In the genomic region with DNA sequence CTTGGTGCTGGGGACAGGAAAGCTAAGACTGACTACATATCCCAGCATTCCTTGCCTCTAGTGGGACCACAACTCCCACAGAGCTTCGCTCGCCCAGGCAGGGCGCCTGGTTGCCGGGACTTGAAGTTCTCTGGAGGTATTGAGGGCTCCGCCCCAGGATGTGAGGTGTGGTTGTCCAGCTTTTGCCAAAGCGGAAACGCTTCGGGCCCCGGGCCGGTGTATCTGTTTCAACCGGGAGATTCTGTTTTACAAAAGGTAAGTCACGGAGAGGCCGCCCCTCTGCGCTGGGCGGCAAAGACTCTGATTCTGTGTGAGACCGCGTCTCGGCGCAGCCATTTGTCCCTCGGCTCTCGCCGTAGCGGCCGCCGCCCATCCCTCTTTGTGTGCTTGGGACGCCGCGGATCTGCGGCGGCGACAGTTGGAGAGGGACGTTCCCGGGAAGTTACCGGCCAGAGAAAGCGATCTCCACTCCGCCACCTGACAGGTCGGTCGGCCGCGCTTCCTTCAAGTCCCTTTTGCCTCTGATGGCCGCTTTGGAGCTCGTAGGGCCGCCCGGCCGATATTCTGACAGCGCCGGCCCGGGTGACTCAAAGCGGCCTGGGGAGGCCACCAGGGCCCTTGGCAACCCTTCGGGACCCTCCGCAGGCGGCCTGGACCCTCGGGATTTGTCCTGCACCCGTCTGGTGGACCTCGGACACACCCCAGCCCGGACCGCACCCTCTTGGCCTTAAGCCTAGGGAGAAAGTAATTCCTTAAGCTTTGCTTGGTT, we compare ENCODE assay signal across 8 mouse cellular contexts. TPM values are rescaled to one million over a fixed set of nuclear protein-coding genes. Genes with fewer than 3 reads are reported as not detected.
DNase-seq lines count a peak whose midpoint lies in the region; ATAC-seq and TF ChIP-seq lines count a peak whose summit lies in the region.

TSS of gene Dync1i2 (plus strand) at position 116 of the 769 bp plus-strand sequence.

- ATAC-seq in G1E (ENCODE audit: extremely low read depth, insufficient number of reproducible peaks, low FRiP score, poor library complexity, severe bottlenecking) = peak; percentile 100
- ATAC-seq in forebrain, embryonic 16.5 days = peak; percentile 100
- peak; percentile 100 for ATAC-seq in lung, embryonic 14.5 days (ENCODE audit: insufficient read depth)

- peak within 1 kb of the TSS; percentile 70 for H3K4me2 ChIP-seq in forebrain, embryonic 16.5 days (ENCODE audit: low read length)
- H3K4me2 ChIP-seq in lung, embryonic 14.5 days = peak within 1 kb of the TSS; percentile 57

- peaks cover 18% of the 10 kb centered on the region for H3K36me3 ChIP-seq in G1E (replicated peaks)
- peaks cover 3% of the 10 kb centered on the region; the same call in 1 of the 2 replicates for H3K36me3 ChIP-seq in forebrain, embryonic 16.5 days (ENCODE audit: control insufficient read depth, insufficient read depth)
- peaks cover 11% of the 10 kb centered on the region for H3K36me3 ChIP-seq in lung, embryonic 14.5 days (ENCODE audit: insufficient read depth)
- peaks cover 6% of the 10 kb centered on the region; the same call in 1 of the 2 replicates for H3K36me3 ChIP-seq in thymus, adult 2 months (ENCODE audit: control insufficient read depth, insufficient read depth, low read length)

- no peaks in the 10 kb centered on the region; the same call in 1 of the 2 replicates for H3K27me3 ChIP-seq in G1E (ENCODE audit: insufficient read depth, low read length)
- H3K27me3 ChIP-seq in forebrain, embryonic 16.5 days (replicated peaks; ENCODE audit: control insufficient read depth, insufficient read depth, low read length) = no peaks in the 10 kb centered on the region
- H3K27me3 ChIP-seq in lung, embryonic 14.5 days (ENCODE audit: insufficient read depth, low read length) = no peaks in the 10 kb centered on the region
- H3K27me3 ChIP-seq in thymus, adult 2 months (ENCODE audit: control insufficient read depth, insufficient read depth, low read length) = no peaks in the 10 kb centered on the region

- peaks cover 11% of the 10 kb centered on the region for H3K4me1 ChIP-seq in G1E (ENCODE audit: insufficient read depth, low read depth, low read length)
- peaks cover 12% of the 10 kb centered on the region for H3K4me1 ChIP-seq in forebrain, embryonic 16.5 days (replicated peaks; ENCODE audit: control insufficient read depth, insufficient read depth, low read length)
- no peaks in the 10 kb centered on the region for H3K4me1 ChIP-seq in lung, embryonic 14.5 days (ENCODE audit: insufficient read depth)
- no peaks in the 10 kb centered on the region for H3K4me1 ChIP-seq in olfactory bulb, adult 2 months (ENCODE audit: control insufficient read depth, insufficient read depth, low read length)
- no peaks in the 10 kb centered on the region for H3K4me1 ChIP-seq in thymus, adult 2 months (replicated peaks; ENCODE audit: control insufficient read depth, insufficient read depth, low read length)

- under 1% methylated on average over 57 of the region's 57 CpGs for WGBS in forebrain, embryonic 16.5 days
- under 1% methylated on average over 57 of the region's 57 CpGs for WGBS in lung, embryonic 14.5 days
- WGBS in olfactory bulb, adult 2 months = under 1% methylated on average over 57 of the region's 57 CpGs
- under 1% methylated on average over 57 of the region's 57 CpGs for WGBS in thymus, adult 2 months

- peak; percentile 94 for DNase-seq in G1E (ENCODE audit: low spot score)
- DNase-seq in cerebellum, adult 18-20 months = peak; percentile 91 to 96
- DNase-seq in heart, postnatal 36 days = peak; percentile 85 to 93
- DNase-seq in layer of hippocampus, adult 2 months (ENCODE audit: low spot score in 2 of 2) = peak; percentile 86 to 96
- DNase-seq in lung, embryonic 14.5 days = peak; percentile 97
- peak; percentile 88 for DNase-seq in thymus, adult 2 months

- intact Hi-C loops in heart, postnatal 36 days (cut with DNase I) = loop anchor here (10.0 kb wide), 1 partner anchor 157 kb away; the partner anchor contains the start of genes Dcaf17 and Mettl8

- H3K4me3 ChIP-seq in G1E (ENCODE audit: low read depth, low read length) = peak within 1 kb of the TSS; percentile 89
- peak within 1 kb of the TSS; percentile 100 for H3K4me3 ChIP-seq in forebrain, embryonic 16.5 days (replicated peaks; ENCODE audit: low read length)
- H3K4me3 ChIP-seq in layer of hippocampus, adult 2 months = peak within 1 kb of the TSS; percentile 99
- H3K4me3 ChIP-seq in lung, embryonic 14.5 days (ENCODE audit: low read depth, low read length) = peak within 1 kb of the TSS; percentile 94
- peak within 1 kb of the TSS; percentile 77 for H3K4me3 ChIP-seq in olfactory bulb, adult 2 months (ENCODE audit: insufficient read depth, low read depth, low read length)
- H3K4me3 ChIP-seq in thymus, adult 2 months (ENCODE audit: control insufficient read depth, insufficient read depth, low read length) = peak within 1 kb of the TSS; percentile 94

- peak within 1 kb of the TSS; percentile 93 for H3K27ac ChIP-seq in forebrain, embryonic 16.5 days (ENCODE audit: low read length)
- peak within 1 kb of the TSS; percentile 94 for H3K27ac ChIP-seq in layer of hippocampus, adult 2 months
- H3K27ac ChIP-seq in lung, embryonic 14.5 days (ENCODE audit: low read depth) = peak within 1 kb of the TSS; percentile 88
- peak within 1 kb of the TSS; percentile 35; the same call in 1 of the 2 replicates for H3K27ac ChIP-seq in olfactory bulb, adult 2 months (ENCODE audit: insufficient read depth, low read depth, low read length)
- H3K27ac ChIP-seq in thymus, adult 2 months (ENCODE audit: control insufficient read depth, insufficient read depth, low read length) = no peak within 1 kb of the TSS

- no peaks in the 10 kb centered on the region for H3K9me3 ChIP-seq in G1E (replicated peaks)
- H3K9me3 ChIP-seq in forebrain, embryonic 16.5 days (ENCODE audit: control insufficient read depth, low read length) = no peaks in the 10 kb centered on the region
- H3K9me3 ChIP-seq in lung, embryonic 14.5 days (ENCODE audit: low read depth, low read length) = no peaks in the 10 kb centered on the region

- H3K9ac ChIP-seq in forebrain, embryonic 16.5 days (replicated peaks; ENCODE audit: low read depth, low read length) = peak within 1 kb of the TSS; percentile 100
- H3K9ac ChIP-seq in lung, embryonic 14.5 days = peak within 1 kb of the TSS; percentile 95

- no peak for TF ChIP-seq CTCF in G1E (IDR thresholded peaks at IDR 0.05; ENCODE audit: low read depth, low read length)
- TF ChIP-seq CTCF in layer of hippocampus, adult 2 months (conservative IDR thresholded peaks at IDR 0.05) = no peak
- TF ChIP-seq CTCF in lung, embryonic 14.5 days (IDR thresholded peaks at IDR 0.05; ENCODE audit: low read depth) = no peak
- TF ChIP-seq CTCF in olfactory bulb, adult 2 months (IDR thresholded peaks at IDR 0.05; ENCODE audit: insufficient read depth, low read depth, low read length) = no peak
- 0 out of 2 replicates have a peak, but pooled peaks have one; percentile 54 for TF ChIP-seq CTCF in thymus, adult 2 months (IDR thresholded peaks at IDR 0.05; ENCODE audit: borderline replicate concordance, control insufficient read depth, extremely low read depth, insufficient read depth, low read length, poor library complexity)

- TF ChIP-seq POLR2A in olfactory bulb, adult 2 months (IDR thresholded peaks at IDR 0.05; ENCODE audit: insufficient read depth, low read depth, low read length) = peak; percentile 58; the same call in 1 of the 2 replicates
- TF ChIP-seq POLR2A in thymus, adult 2 months (IDR thresholded peaks at IDR 0.05; ENCODE audit: control insufficient read depth, extremely low read depth, insufficient read depth, low read length, poor library complexity) = 0 out of 2 replicates have a peak, but pooled peaks have one; percentile 40

RNA-seq across cellular contexts. Expression of gene Dync1i2, which starts in this region (rescaled TPM):
- total RNA-seq in G1E (2014; fragmentation: Nextera tagmentation) (134 and 148 TPM in 2 replicates), G1E (2017) (114 and 131 TPM in 2 replicates)
- 6.5 and 12.0 TPM in 2 replicates for polyA plus RNA-seq in G1E (2012)
- polyA plus RNA-seq in forebrain, embryonic 16.5 days (2015; fragmentation: Nextera tagmentation; extraction: Ambion mirVana) = 189 and 197 TPM in 2 replicates
- total RNA-seq in heart, postnatal 36 days (2021) = 10 to 100 TPM; 61.6 to 62.5 TPM
- 100 to 1,000 TPM; 135 to 142 TPM for total RNA-seq in layer of hippocampus, adult 2 months (2021)
- polyA plus RNA-seq in lung, embryonic 14.5 days (2014; fragmentation: Nextera tagmentation; extraction: Ambion mirVana) = 110 and 112 TPM in 2 replicates
- 263 TPM in 1 of 2 replicates, not detected in the other for polyA plus RNA-seq in olfactory bulb, adult 2 months (2012; ENCODE audit: insufficient read depth, insufficient read length, low replicate concordance, missing spikeins)
- polyA plus RNA-seq in thymus, adult 2 months (2012; rRNA removed) = 22.8 and 26.2 TPM in 2 replicates
